Mouse (Mus musculus) CH12.LX (cell line): Measurements from ENCODE around the gene Kcnb1. TPM values are rescaled to one million over a fixed set of nuclear protein-coding genes. Genes with fewer than 3 reads are reported as not detected.

ENCODE experiments used
- DNase-seq: peaks from one replicate; pipeline ENCODE4 v3.0.0-alpha.2; 2013; ENCODE audit errors: extremely low read depth
- H3K27ac ChIP-seq: 2 replicates; pipeline ENCODE4 v1.5.1; 2012; ENCODE audit warnings: low read depth, mild to moderate bottlenecking, control low read depth, moderate library complexity; ENCODE audit not compliant: insufficient read depth
- H3K27me3 ChIP-seq: replicated peaks from 2 replicates; pipeline ENCODE3; 2012; ENCODE audit warnings: inconsistent platforms
- H3K36me3 ChIP-seq, 2 experiments: replicated peaks in 1 of 2; 2 replicates each; pipeline versions ENCODE3 to v1.6.1; 2012; ENCODE audit warnings: inconsistent platforms in 1 of 2, low read length in 1 of 2, mild to moderate bottlenecking in 1 of 2, mixed read lengths in 1 of 2, moderate library complexity in 1 of 2; ENCODE audit not compliant: control insufficient read depth in 1 of 2, insufficient read depth in 1 of 2
- H3K4me1 ChIP-seq, 2 experiments: 2 replicates each; pipeline ENCODE4 v1.6.1; 2012; ENCODE audit warnings: inconsistent platforms in 1 of 2, moderate library complexity in 1 of 2; ENCODE audit not compliant: insufficient read depth in 2 of 2, control insufficient read depth in 1 of 2
- H3K4me2 ChIP-seq: 2 replicates; pipeline ENCODE4 v1.6.1; 2012; ENCODE audit warnings: low read depth, mild to moderate bottlenecking, control low read depth; ENCODE audit not compliant: poor library complexity, insufficient read depth, severe bottlenecking
- H3K4me3 ChIP-seq, 3 experiments: fragments of 150-350 bp in 1 of 3; sonication (generic) in 1 of 3; replicated peaks in 1 of 3; 2 replicates each; pipeline versions ENCODE3 to v1.5.1; 2011 to 2012; ENCODE audit warnings: low read depth in 2 of 3, low read length in 2 of 3, mild to moderate bottlenecking in 2 of 3, moderate library complexity in 2 of 3, control low read depth in 1 of 3, improper control_type of control experiment in 1 of 3, inconsistent platforms in 1 of 3, mixed read lengths in 1 of 3; ENCODE audit not compliant: poor library complexity in 1 of 3
- H3K79me2 ChIP-seq: replicated peaks from 2 replicates; pipeline ENCODE4 v1.6.1; 2012; ENCODE audit warnings: mild to moderate bottlenecking, moderate library complexity; ENCODE audit not compliant: control insufficient read depth, poor library complexity, insufficient read depth, severe bottlenecking; ENCODE audit errors: extremely low read depth
- H3K9ac ChIP-seq: 2 replicates; pipeline ENCODE4 v1.6.1; 2012; ENCODE audit warnings: low read depth, mild to moderate bottlenecking, control low read depth, moderate library complexity; ENCODE audit not compliant: insufficient read depth
- H3K9me3 ChIP-seq: replicated peaks from 2 replicates; pipeline ENCODE3; 2012; ENCODE audit warnings: low read length, inconsistent platforms, mixed read lengths
- CHD2 ChIP-seq: IDR thresholded peaks from 2 replicates; pipeline ENCODE4 v1.6.1; 2011; ENCODE audit warnings: low read length, improper control_type of control experiment
- ETS1 ChIP-seq: conservative IDR thresholded peaks from 2 replicates; pipeline ENCODE4 v1.6.1; 2012; ENCODE audit warnings: low read depth, mild to moderate bottlenecking, inconsistent platforms, low read length, improper control_type of control experiment, moderate library complexity
- IRF4 ChIP-seq: IDR thresholded peaks from 2 replicates; pipeline ENCODE4 v1.6.1; 2014; ENCODE audit warnings: low read depth, mild to moderate bottlenecking, inconsistent platforms, low read length, improper control_type of control experiment
- JUN ChIP-seq: IDR thresholded peaks from 2 replicates; pipeline ENCODE4 v1.6.1; 2011; ENCODE audit warnings: low read depth, mild to moderate bottlenecking, low read length, improper control_type of control experiment, moderate library complexity; ENCODE audit not compliant: insufficient read depth
- MAX ChIP-seq: IDR thresholded peaks from 2 replicates; pipeline ENCODE4 v1.6.1; 2011; ENCODE audit warnings: low read length, improper control_type of control experiment
- MEF2A ChIP-seq: IDR thresholded peaks from 2 replicates; pipeline ENCODE4 v1.6.1; 2014; ENCODE audit warnings: low read depth, mild to moderate bottlenecking, inconsistent platforms, low read length, improper control_type of control experiment, borderline replicate concordance
- MXI1 ChIP-seq: IDR thresholded peaks from 2 replicates; pipeline ENCODE4 v1.6.1; 2011; ENCODE audit warnings: mild to moderate bottlenecking, low read depth, low read length, improper control_type of control experiment
- NELFE ChIP-seq: IDR thresholded peaks from 2 replicates; pipeline ENCODE4 v1.6.1; 2011; ENCODE audit warnings: low read depth, low read length, improper control_type of control experiment
- PAX5 ChIP-seq: IDR thresholded peaks from 2 replicates; pipeline ENCODE4 v1.6.1; 2012; ENCODE audit warnings: low read length, inconsistent platforms, mixed read lengths
- RAD21 ChIP-seq: IDR thresholded peaks from 2 replicates; pipeline ENCODE4 v1.6.1; 2011; ENCODE audit warnings: low read depth, mild to moderate bottlenecking, low read length, improper control_type of control experiment, moderate library complexity
- RCOR1 ChIP-seq: conservative IDR thresholded peaks from 2 replicates; pipeline ENCODE4 v1.6.1; 2012; ENCODE audit warnings: low read depth, mild to moderate bottlenecking, inconsistent platforms, low read length, improper control_type of control experiment
- UBTF ChIP-seq: IDR thresholded peaks from 2 replicates; pipeline ENCODE4 v1.6.1; 2012; ENCODE audit warnings: low read depth, mild to moderate bottlenecking, inconsistent platforms, low read length, improper control_type of control experiment, moderate library complexity
- USF1 ChIP-seq: IDR thresholded peaks from 2 replicates; pipeline ENCODE4 v1.6.1; 2014; ENCODE audit warnings: low read depth, mild to moderate bottlenecking, inconsistent platforms, low read length, improper control_type of control experiment
- ZC3H11A ChIP-seq: IDR thresholded peaks from 2 replicates; pipeline ENCODE4 v1.6.1; 2012; ENCODE audit warnings: low read depth, mild to moderate bottlenecking, inconsistent platforms, low read length, improper control_type of control experiment
- ZKSCAN1 ChIP-seq: IDR thresholded peaks from 2 replicates; pipeline ENCODE4 v1.6.1; 2012; ENCODE audit warnings: low read depth, inconsistent platforms, low read length, improper control_type of control experiment, borderline replicate concordance
- ZMIZ1 ChIP-seq: IDR thresholded peaks from 2 replicates; pipeline ENCODE4 v1.6.1; 2012; ENCODE audit warnings: low read depth, mild to moderate bottlenecking, inconsistent platforms, low read length, improper control_type of control experiment
- ZNF384 ChIP-seq: IDR thresholded peaks from 2 replicates; pipeline ENCODE4 v1.6.1; 2012; ENCODE audit warnings: low read depth, low read length, improper control_type of control experiment, inconsistent platforms
- dilution Hi-C: fragments of 300-500 bp; cut with MboI; formaldehyde crosslinking; loops from 2 replicates; pipeline ENCODE4 v1.14.3; 2020; ENCODE audit warnings: low sequenced_read_pairs; ENCODE audit not compliant: extremely low pct_unique_long_range_greater_than_20kb, extremely low pct_ligation_motif_present
- in situ Hi-C: fragments of 300-500 bp; cut with MboI; formaldehyde crosslinking; loops from 3 replicates; pipeline ENCODE4 v1.14.3; 2019; ENCODE audit warnings: low sequenced_read_pairs, low pct_ligation_motif_present, low pct_unique_long_range_greater_than_20kb, mixed read lengths
- polyA plus RNA-seq: library from polyadenylated mRNA; unstranded; fragments of >175 nt; gene quantifications from 2 replicates; pipeline ENCODE4 v1.2.1, GENCODE M21; 2012; ENCODE audit warnings: low read depth; ENCODE audit not compliant: insufficient read length
- total RNA-seq, 2 experiments: library from RNA; depleted of rRNA; stranded (reverse); fragments of 300-350 nt in 1 of 2; fragments of >200 nt in 1 of 2; gene quantifications; 2 replicates each; pipeline ENCODE4 v1.2.3; 2012 to 2014

The Kcnb1 gene
- total and polyA plus RNA-seq, 3 experiments = 2.5 to 6.6 (median 5.1) TPM

DNA sequence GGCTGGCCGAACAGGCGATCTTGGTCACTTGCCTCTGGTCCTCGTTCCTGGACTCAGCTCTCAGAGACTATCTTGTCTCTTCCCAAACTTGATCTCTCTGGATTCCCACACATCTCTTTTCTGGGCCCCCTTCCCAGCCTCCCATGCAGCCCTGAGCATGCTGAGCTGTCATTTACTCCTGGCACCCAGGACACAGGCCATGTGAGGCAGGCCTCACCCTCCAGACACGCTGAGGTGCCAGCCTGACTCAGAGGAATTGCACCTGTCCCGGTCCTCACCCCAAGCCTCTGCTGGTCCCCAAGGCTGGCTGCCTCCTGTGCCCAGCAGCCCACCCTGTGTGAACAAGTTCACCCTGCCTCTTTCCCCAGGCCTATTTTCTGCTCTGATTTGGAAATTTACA lies 2.8 kb downstream of the Kcnb1 start:
- H3K27me3 ChIP-seq = peaks cover 23% of the 10 kb centered on the region
- in situ Hi-C loops (no loop called here), dilution Hi-C loops (no loop called here)
- DNase-seq = no peak
- TF ChIP-seq RCOR1 (no peak), RAD21 (no peak), PAX5 (no peak), CHD2 (no peak), ZC3H11A (no peak), MAX (no peak), UBTF (no peak), JUN (no peak), ZNF384 (no peak), IRF4 (no peak), ZKSCAN1 (no peak)
- H3K4me1 ChIP-seq = peaks cover 2 to 19% of the 10 kb centered on the region in 2 experiments
- no peak overlapping the region for H3K4me3 ChIP-seq
- H3K9ac ChIP-seq = no peak overlapping the region
- H3K36me3 ChIP-seq = peaks cover 0 to 31% of the 10 kb centered on the region in 2 experiments
- peaks cover 12% of the 10 kb centered on the region for H3K9me3 ChIP-seq
- no peak overlapping the region for H3K4me2 ChIP-seq
- no peak overlapping the region for H3K27ac ChIP-seq
- H3K79me2 ChIP-seq = no peaks in the 10 kb centered on the region

DNA sequence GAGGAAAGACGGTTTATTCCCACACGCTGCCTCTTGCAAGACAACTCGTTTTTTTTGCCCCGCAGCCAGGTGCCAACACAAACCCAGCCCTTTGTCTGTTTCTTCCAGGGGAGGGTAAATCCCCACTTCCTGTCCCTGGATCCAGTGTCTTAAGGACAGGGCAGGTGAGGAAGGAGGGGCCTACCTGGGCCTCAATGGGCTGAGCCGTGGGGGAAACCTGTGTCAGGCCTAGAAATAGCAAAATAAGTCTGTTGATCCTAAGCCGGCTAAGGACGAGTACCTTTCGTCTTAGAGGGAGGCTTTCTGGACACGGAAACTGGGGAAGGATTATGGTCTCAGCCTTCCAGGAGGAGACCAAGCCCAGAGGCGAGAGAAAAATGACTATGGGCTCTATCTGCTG lies 3.4 kb downstream of the Kcnb1 start:
- no peak for TF ChIP-seq NELFE
- Histone ChIP-seq H3K36me3 (peaks cover 0 to 33% of the 10 kb centered on the region in 2 experiments), H3K79me2 (no peaks in the 10 kb centered on the region), H3K9me3 (peaks cover 12% of the 10 kb centered on the region), H3K27me3 (peaks cover 21% of the 10 kb centered on the region), H3K27ac (no peak overlapping the region), H3K9ac (no peak overlapping the region), H3K4me1 (peaks cover 2 to 19% of the 10 kb centered on the region in 2 experiments), H3K4me2 (no peak overlapping the region), H3K4me3 (no peak overlapping the region)
- no peak for DNase-seq
- in situ Hi-C loops = no loop called here
- dilution Hi-C loops = no loop called here

DNA sequence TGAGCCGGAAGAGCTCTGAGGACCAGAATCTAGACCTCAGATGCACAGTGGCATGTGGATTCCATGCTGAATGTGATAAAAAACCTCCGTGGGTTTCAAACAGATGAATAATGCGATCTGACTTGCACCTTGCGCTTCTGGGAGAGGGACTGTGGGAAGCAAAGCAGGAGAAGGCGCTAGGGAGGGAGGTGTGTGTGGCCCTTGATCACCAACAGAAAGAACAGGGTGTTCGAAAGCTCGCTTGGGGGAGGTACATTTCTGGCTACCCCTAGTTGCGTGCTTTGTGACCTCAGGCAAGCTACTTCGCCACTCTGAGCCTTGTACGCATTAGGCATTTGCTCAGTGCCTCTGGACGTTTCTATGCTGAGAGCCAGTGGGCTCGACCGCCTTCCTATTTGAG lies 4.0 kb downstream of the Kcnb1 start:
- DNase-seq = no peak
- H3K79me2 ChIP-seq = no peaks in the 10 kb centered on the region
- H3K4me3 ChIP-seq = no peak overlapping the region
- no peak for TF ChIP-seq ZMIZ1
- TF ChIP-seq MXI1 = no peak
- no peak for TF ChIP-seq ETS1
- TF ChIP-seq USF1 = no peak
- TF ChIP-seq RAD21 = no peak
- TF ChIP-seq ZC3H11A = no peak
- TF ChIP-seq MEF2A = no peak
- H3K9me3 ChIP-seq = peaks cover 12% of the 10 kb centered on the region
- H3K9ac ChIP-seq = no peak overlapping the region
- peaks cover 17% of the 10 kb centered on the region for H3K27me3 ChIP-seq
- in situ Hi-C loops = no loop called here
- no peak overlapping the region for H3K27ac ChIP-seq
- no peak overlapping the region for H3K4me2 ChIP-seq
- H3K36me3 ChIP-seq = peaks cover 0 to 33% of the 10 kb centered on the region in 2 experiments
- peaks cover 2 to 19% of the 10 kb centered on the region in 2 experiments for H3K4me1 ChIP-seq
- dilution Hi-C loops = no loop called here
